Mouse (Mus musculus): ENCODE results near the gene Mon1a.

The Mon1a gene

GRCm38 (mm10) chr9:107908410-107909158, 20.6 kb downstream of the Mon1a start:
- in situ Hi-C loops (cut with MboI) = no loop called here

- in situ Hi-C loops (cut with MboI) = no loop called here
These were observed 22.2 kb downstream of the Mon1a start for GRCm38 (mm10) chr9:107910025-107910769.

- in situ Hi-C loops (cut with MboI) = no loop called here
These were observed 26.9 kb downstream of the Mon1a start for GRCm38 (mm10) chr9:107914764-107915420.

GRCm38 (mm10) chr9:107917895-107918608, 30.1 kb downstream of the Mon1a start:
- in situ Hi-C loops (cut with MboI) = no loop called here

- in situ Hi-C loops (cut with MboI) = no loop called here
These were observed 30.9 kb downstream of the Mon1a start for GRCm38 (mm10) chr9:107918884-107919283.

GRCm38 (mm10) chr9:107919441-107919840, 31.5 kb downstream of the Mon1a start:
- in situ Hi-C loops (cut with MboI) = no loop called here

GRCm38 (mm10) chr9:107923021-107923420, 35.1 kb downstream of the Mon1a start:
- in situ Hi-C loops (cut with MboI) = no loop called here

- in situ Hi-C loops (cut with MboI) = no loop called here
These were observed 36.0 kb downstream of the Mon1a start for GRCm38 (mm10) chr9:107923956-107924355.

- in situ Hi-C loops (cut with MboI) = no loop called here
These were observed 37.3 kb downstream of the Mon1a start for GRCm38 (mm10) chr9:107925251-107925650.

GRCm38 (mm10) chr9:107926920-107927420, 39.0 kb downstream of the Mon1a start:
- in situ Hi-C loops (cut with MboI) = no loop called here

GRCm38 (mm10) chr9:107927749-107928148, 39.8 kb downstream of the Mon1a start:
- in situ Hi-C loops (cut with MboI) = no loop called here

- in situ Hi-C loops (cut with MboI) = no loop called here
These were observed 40.2 kb downstream of the Mon1a start, which contains the start of gene Actl11 for GRCm38 (mm10) chr9:107928169-107928568. Gene Actl11 (plus strand): TSS chr9:107928469.

- in situ Hi-C loops (cut with MboI) = no loop called here
These were observed 44.3 kb downstream of the Mon1a start for GRCm38 (mm10) chr9:107932221-107932620.

GRCm38 (mm10) chr9:107934146-107934545, 46.2 kb downstream of the Mon1a start:
- in situ Hi-C loops (cut with MboI) = no loop called here

- in situ Hi-C loops (cut with MboI) = no loop called here
These were observed 47.4 kb downstream of the Mon1a start, which contains the start of gene Camkv for GRCm38 (mm10) chr9:107935374-107935773. Gene Camkv (plus strand): TSS chr9:107935674.

- in situ Hi-C loops (cut with MboI) = no loop called here
These were observed 47.9 kb downstream of the Mon1a start for GRCm38 (mm10) chr9:107935790-107936214.

- in situ Hi-C loops (cut with MboI) = no loop called here
These were observed 48.4 kb downstream of the Mon1a start for GRCm38 (mm10) chr9:107936215-107936822.

GRCm38 (mm10) chr9:107936831-107937230, 48.9 kb downstream of the Mon1a start:
- in situ Hi-C loops (cut with MboI) = no loop called here

- in situ Hi-C loops (cut with MboI) = no loop called here
These were observed 59.6 kb downstream of the Mon1a start for GRCm38 (mm10) chr9:107947241-107948194.

Data from mature B cell (primary cell).